Mouse (Mus musculus): ENCODE data around the gene Klhl41. TPM values are rescaled to one million over a fixed set of nuclear protein-coding genes. Genes with fewer than 3 reads are reported as not detected.
A peak's percentile ranks its signal among the peaks of the same experiment; 100 is the strongest.
"Not testable (repeated sequence)": the region's sequence is repeated elsewhere in the genome, so short reads cannot be mapped to it uniquely, and the experiment has no call there.

Gene Klhl41
- polyA plus RNA-seq (2016; fragmentation: Nextera tagmentation; extraction: Ambion mirVana): 3.0 and 5.0 TPM in 2 replicates

DNA sequence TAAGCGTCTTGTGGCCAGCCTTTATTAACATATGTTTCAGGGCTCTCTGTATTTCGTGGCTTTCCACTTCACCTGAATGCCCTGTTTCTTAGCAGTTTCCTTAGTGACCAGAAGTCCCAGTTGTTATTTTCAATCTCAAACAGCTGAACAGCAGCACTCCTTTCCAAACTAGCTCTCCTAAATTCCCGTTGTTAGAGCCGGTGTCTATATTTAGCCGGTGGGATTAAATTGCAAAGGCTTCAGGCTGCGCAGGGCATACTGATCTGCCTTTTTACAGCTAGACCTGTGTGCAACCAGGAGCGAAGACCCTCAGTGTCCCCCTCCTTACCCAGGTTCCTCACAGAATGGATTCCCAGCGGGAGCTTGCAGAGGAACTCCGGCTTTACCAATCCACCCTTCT, at the start of gene Klhl41:
Gene Klhl41 (plus strand): TSS at position 268 of the 400 bp plus-strand sequence.
- H3K9me3 ChIP-seq: no peaks in the 10 kb centered on the region
- no peak within 1 kb of the TSS for H3K4me2 ChIP-seq (replicated peaks)
- H3K36me3 ChIP-seq: peaks cover 7% of the 10 kb centered on the region; the same call in 1 of the 2 replicates
- H3K9ac ChIP-seq: no peak within 1 kb of the TSS
- no peaks in the 10 kb centered on the region for H3K27me3 ChIP-seq (replicated peaks)
- no peak for ATAC-seq (ENCODE audit: low FRiP score, low read depth)
- no peak within 1 kb of the TSS for H3K4me3 ChIP-seq
- H3K27ac ChIP-seq: no peak within 1 kb of the TSS
- WGBS: 87% methylated on average over 9 of the region's 9 CpGs
- H3K4me1 ChIP-seq: no peaks in the 10 kb centered on the region

DNA sequence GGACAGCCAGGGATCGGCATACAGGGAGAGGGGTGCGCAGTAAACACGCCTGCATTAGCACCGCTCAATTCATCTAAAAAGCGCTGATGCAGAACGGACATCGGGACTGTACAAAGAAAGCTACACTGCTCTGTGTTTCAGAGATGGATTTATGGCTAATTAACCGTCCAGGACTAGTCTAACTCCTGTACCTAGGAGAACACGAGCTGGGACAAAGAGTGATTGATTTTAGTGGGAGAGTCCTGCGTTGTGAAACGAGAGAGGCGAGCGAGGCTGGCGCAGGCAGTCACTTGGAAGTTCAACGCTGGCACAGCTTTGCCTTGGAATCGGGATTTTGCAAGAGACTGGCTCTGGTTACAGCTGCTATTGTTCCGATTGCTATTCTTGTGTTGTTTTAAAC, 40.7 kb upstream of the Klhl41 start:
- WGBS: 36% methylated on average over 17 of the region's 17 CpGs
- Histone ChIP-seq H3K9me3 (no peaks in the 10 kb centered on the region), H3K36me3 (no peaks in the 10 kb centered on the region), H3K9ac (no peak overlapping the region), H3K4me3 (no peak overlapping the region), H3K4me2 (replicated peaks) (peak overlapping the region; percentile 44), H3K27ac (no peak overlapping the region), H3K27me3 (replicated peaks) (no peaks in the 10 kb centered on the region), H3K4me1 (0 out of 2 replicates have a peak, but pooled peaks cover 7% of the 10 kb centered on the region)
- ATAC-seq (ENCODE audit: low FRiP score, low read depth): peak; percentile 80; the same call in 1 of the 2 replicates

DNA sequence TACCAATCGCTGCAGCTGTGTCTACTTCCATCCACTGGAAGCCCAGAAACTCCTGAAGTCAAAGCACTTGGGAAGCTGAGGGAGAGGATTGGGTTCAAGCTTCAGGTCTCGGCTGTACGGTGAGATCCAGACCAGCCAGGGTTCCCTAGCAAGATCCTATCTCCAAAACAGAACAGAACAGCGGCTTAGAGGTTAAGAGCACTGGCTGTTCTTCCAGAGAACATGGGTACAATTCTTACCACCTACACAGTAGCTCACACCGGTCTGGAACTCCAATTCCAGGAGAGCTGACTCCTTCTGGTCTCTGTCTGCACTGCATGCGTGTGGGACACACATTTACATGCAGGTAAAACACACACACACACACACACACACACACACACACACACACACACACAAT, 40.0 kb upstream of the Klhl41 start:
- H3K27me3 ChIP-seq (replicated peaks): no peaks in the 10 kb centered on the region
- 93% methylated on average over 6 of the region's 6 CpGs for WGBS
- ATAC-seq (ENCODE audit: low FRiP score, low read depth): no peak

DNA sequence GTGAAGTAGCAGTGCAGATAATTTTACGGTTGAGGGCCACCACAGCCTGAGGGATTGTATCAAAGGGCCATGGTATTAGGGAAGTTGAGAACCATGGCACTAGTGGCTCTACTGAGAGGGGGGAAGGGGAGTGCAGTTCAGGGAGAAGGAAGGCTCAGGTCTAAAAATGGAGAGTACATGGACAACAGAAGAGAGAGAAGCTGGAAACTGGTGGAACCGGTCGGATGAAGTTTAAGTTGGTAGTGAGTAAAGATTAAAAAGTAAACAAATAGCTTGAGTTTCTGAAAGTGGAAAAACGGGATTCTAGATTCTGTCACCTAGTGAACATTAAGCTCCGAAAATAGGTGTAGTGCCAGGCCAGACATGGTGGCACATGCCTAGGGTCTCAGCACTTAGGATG, 39.1 kb upstream of the Klhl41 start:
- Histone ChIP-seq H3K4me2 (replicated peaks) (no peak overlapping the region), H3K4me3 (no peak overlapping the region), H3K9me3 (no peaks in the 10 kb centered on the region), H3K27ac (no peak overlapping the region), H3K27me3 (replicated peaks) (no peaks in the 10 kb centered on the region), H3K36me3 (no peaks in the 10 kb centered on the region), H3K9ac (no peak overlapping the region), H3K4me1 (0 out of 2 replicates have a peak, but pooled peaks cover 7% of the 10 kb centered on the region)
- ATAC-seq (ENCODE audit: low FRiP score, low read depth): no peak
- WGBS: 94% methylated on average over 5 of the region's 5 CpGs

More for the DNA sequence above, 40.0 kb upstream of the Klhl41 start:
- Histone ChIP-seq H3K9me3 (no peaks in the 10 kb centered on the region), H3K36me3 (no peaks in the 10 kb centered on the region), H3K27ac (no peak overlapping the region), H3K4me2 (replicated peaks) (no peak overlapping the region), H3K4me3 (no peak overlapping the region), H3K9ac (no peak overlapping the region), H3K4me1 (0 out of 2 replicates have a peak, but pooled peaks cover 7% of the 10 kb centered on the region)

DNA sequence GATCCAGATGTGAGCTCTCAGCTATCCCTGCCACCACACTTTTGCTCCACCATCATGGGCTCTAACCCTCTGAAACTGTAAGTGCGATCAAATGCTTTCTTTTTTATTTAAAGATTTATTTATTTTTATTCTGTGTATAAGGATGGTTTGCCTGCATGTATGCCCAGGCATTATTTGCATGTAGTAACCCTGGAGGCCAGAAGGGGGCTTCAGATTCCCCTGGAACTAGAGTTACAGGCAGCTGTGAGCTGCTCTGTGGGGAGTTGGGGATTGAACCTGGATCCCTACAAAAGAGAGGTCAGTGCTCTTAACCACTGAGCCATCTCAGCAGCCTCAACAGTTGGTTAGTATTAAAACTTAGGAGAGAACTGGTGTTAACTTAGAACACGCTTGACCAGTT, 38.5 kb upstream of the Klhl41 start:
- Histone ChIP-seq H3K27me3 (replicated peaks) (no peaks in the 10 kb centered on the region), H3K36me3 (no peaks in the 10 kb centered on the region), H3K9ac (no peak overlapping the region), H3K4me2 (replicated peaks) (no peak overlapping the region), H3K9me3 (no peaks in the 10 kb centered on the region), H3K4me1 (0 out of 2 replicates have a peak, but pooled peaks cover 7% of the 10 kb centered on the region), H3K27ac (no peak overlapping the region), H3K4me3 (no peak overlapping the region)
- 87% methylated on average over 2 of the region's 2 CpGs for WGBS
- ATAC-seq (ENCODE audit: low FRiP score, low read depth): no peak

DNA sequence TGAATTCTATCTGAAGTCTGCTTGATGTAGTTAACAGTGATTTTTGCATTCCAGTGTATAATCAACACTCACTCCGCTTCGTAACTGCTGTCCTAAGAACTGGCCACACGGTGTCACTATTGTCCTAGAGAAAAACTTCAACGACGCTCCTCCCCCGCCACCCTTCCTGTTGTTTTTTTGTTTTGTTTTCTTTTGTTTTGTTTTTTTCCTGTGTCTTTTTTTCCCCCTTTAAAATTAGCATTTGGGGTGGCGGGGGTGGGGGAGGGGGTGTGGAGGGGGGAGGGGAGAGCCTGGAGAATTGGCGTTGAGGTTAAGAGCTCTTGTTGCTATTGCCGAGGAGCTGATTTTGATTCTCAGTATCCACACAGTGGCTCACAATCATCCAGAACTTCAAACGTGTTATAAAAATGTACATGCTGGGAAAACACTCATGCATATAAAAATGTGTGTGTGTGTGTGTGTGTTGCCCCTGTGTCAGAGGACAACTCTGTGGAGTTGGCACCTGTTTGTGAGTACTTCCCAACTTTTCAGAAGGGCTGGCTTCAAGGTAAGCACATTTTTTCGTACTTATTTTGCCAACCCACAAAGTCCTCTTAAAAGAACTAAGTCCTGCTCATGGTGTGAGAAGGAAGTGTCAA, 34.7 kb upstream of the Klhl41 start:
- 0 out of 2 replicates have a peak, but pooled peaks cover 3% of the 10 kb centered on the region for H3K4me1 ChIP-seq
- no peaks in the 10 kb centered on the region for H3K27me3 ChIP-seq (replicated peaks)
- no peak overlapping the region for H3K27ac ChIP-seq
- H3K9ac ChIP-seq: no peak overlapping the region
- H3K9me3 ChIP-seq: no peaks in the 10 kb centered on the region
- H3K36me3 ChIP-seq: no peaks in the 10 kb centered on the region
- ATAC-seq (ENCODE audit: low FRiP score, low read depth): no peak
- peak overlapping the region; percentile 50 for H3K4me2 ChIP-seq (replicated peaks)
- 14% methylated on average over 11 of the region's 11 CpGs for WGBS
- H3K4me3 ChIP-seq: peak overlapping the region; percentile 15; the same call in 1 of the 2 replicates

DNA sequence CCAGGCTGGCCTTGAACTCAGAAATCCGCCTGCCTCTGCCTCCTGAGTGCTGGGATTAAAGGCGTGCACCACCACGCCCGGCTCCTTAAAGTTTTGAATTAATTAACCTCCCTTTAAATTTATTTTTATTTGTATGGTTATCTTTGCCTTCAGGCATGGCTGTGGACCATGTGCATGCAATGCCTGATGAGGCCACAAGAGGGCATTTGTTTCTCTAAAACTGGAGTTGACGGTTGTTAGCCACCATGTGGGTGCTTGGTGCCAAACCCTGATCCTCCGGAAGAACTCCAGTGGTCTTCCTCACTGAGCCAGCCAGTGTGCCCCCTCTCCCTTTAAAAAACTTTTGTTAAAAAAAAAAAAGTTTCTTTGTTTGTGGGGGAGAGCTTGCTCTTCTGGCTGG, 34.1 kb upstream of the Klhl41 start:
- Histone ChIP-seq H3K27ac (no peak overlapping the region), H3K36me3 (no peaks in the 10 kb centered on the region), H3K27me3 (replicated peaks) (no peaks in the 10 kb centered on the region), H3K4me2 (replicated peaks) (no peak overlapping the region), H3K4me3 (no peak overlapping the region), H3K4me1 (0 out of 2 replicates have a peak, but pooled peaks cover 3% of the 10 kb centered on the region), H3K9ac (no peak overlapping the region), H3K9me3 (no peaks in the 10 kb centered on the region)
- 66% methylated on average over 6 of the region's 6 CpGs for WGBS
- no peak for ATAC-seq (ENCODE audit: low FRiP score, low read depth)

DNA sequence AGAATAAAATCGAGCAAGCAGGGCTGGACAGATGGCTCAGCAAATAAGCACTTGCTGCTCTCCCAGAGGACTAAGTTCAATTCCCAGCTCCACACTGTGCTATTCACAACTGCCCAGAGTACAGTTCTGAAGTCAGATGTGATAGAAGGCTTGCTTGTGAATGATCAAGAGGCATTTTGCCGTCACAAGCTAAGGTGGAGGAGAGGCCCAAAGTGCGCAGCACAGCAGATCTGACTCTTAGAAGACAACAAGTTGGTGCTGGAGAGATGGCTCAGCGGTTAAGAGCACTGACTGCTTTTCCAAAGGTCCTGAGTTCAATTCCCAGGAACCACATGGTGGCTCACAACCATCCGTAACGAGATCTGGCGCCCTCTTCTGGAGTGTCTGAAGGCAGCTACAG, 31.9 kb upstream of the Klhl41 start:
- H3K9ac ChIP-seq; H3K4me3 ChIP-seq; H3K4me1 ChIP-seq; H3K27me3 ChIP-seq (replicated peaks); ATAC-seq (ENCODE audit: low FRiP score, low read depth); H3K36me3 ChIP-seq; H3K27ac ChIP-seq; H3K9me3 ChIP-seq; H3K4me2 ChIP-seq (replicated peaks): not testable (repeated sequence)
- 76% methylated on average over 7 of the region's 7 CpGs for WGBS

DNA sequence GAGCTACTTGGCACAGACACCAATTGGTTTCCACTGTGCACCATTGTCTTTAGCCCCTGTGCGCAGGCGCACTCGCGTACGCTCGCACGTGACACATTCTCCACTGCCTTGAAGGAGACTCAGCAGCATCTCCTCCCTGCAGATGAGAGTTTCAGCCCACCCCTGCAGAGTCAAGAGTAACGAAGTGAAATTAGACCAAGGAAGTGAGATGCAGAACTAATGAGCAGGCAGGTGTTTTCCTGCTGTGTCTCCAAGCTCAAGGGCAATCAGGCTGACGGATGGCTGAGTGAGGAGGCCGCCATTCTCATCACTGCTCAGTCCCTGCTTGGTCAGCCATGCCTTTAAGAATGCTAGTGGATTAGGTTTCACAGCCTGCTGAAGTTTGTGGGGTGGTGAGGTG, 29.8 kb upstream of the Klhl41 start:
- Histone ChIP-seq H3K4me2 (replicated peaks) (no peak overlapping the region), H3K27ac (no peak overlapping the region), H3K9me3 (no peaks in the 10 kb centered on the region), H3K9ac (no peak overlapping the region), H3K4me1 (no peaks in the 10 kb centered on the region), H3K27me3 (replicated peaks) (no peaks in the 10 kb centered on the region), H3K4me3 (no peak overlapping the region), H3K36me3 (no peaks in the 10 kb centered on the region)
- WGBS: 62% methylated on average over 10 of the region's 10 CpGs
- ATAC-seq (ENCODE audit: low FRiP score, low read depth): no peak

DNA sequence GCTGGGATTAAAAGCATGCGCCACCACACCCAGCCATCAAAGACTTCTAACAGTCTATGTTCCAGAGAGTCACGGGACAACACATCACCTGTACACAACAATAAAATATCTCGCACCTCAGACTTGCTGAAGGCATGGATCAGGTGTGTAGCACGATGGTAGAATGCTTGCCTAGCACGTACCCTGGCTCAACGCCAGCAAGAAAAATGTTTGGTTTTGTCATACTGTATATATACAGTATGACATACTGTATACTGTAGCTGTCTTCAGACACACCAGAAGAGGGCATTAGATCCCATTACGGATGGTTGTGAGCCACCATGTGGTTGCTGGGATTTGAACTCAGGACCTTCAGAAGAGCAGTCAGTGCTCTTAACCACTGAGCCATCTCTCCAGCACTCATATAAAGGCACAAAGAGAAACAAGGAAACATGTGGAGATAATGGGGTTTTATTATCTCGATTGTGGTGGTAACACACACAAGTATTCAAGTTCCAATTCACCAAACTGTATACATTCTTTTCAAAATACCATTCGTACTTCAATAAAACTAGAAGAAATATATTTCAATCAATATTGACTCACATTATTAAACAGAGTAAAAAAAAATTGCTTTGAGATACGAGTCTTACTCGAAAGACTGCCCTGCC, 24.8 kb upstream of the Klhl41 start:
- Histone ChIP-seq H3K36me3 (no peaks in the 10 kb centered on the region), H3K27ac (no peak overlapping the region), H3K9ac (no peak overlapping the region), H3K27me3 (replicated peaks) (no peaks in the 10 kb centered on the region), H3K4me3 (no peak overlapping the region), H3K4me2 (replicated peaks) (no peak overlapping the region), H3K9me3 (no peaks in the 10 kb centered on the region), H3K4me1 (no peaks in the 10 kb centered on the region)
- no peak for ATAC-seq (ENCODE audit: low FRiP score, low read depth)
- WGBS: 92% methylated on average over 11 of the region's 11 CpGs

DNA sequence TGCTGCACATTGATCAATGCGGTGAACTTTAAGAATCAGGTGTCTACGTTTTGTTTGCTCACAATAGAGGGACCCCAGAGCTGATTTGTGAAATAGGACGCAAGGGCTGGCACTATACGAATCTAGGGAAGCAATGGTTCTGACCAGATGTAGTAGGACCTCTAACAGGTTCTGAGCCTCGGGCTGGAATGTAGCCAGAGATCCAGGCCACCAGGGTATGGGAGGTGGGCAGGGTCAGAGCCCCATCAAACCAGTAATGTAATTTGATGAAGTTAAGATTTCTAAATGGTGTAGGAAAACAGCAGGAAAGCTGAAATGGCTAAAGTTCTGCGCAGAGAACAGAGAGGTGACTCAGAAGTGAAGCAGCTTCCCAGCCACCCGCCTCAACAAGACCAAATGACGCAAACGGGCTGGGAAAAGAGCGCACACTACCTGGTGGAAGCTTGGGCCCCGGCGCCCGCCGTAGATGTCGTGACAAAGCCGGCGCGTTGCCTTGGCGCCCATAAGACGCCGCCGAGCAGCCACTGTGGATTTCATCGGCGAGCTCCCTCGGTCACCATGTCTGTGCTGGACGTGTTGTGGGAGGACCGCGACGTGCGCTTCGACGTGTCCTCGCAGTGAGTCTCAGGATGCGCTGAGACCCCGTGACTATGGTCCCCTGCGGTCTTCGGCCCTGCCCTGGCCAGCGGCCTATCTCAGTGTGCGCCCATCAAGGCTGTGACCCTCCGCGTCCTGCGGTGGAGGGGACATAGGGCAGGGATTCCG, 23.0 kb upstream of the Klhl41 start, which contains the start of gene Bbs5:
Gene Bbs5 (plus strand): TSS at position 446 of the 765 bp plus-strand sequence.
- Histone ChIP-seq H3K4me1 (no peaks in the 10 kb centered on the region), H3K9me3 (no peaks in the 10 kb centered on the region), H3K27ac (no peak within 1 kb of the TSS), H3K9ac (peak within 1 kb of the TSS; percentile 69), H3K4me3 (peak within 1 kb of the TSS; percentile 76), H3K4me2 (replicated peaks) (peak within 1 kb of the TSS; percentile 82), H3K27me3 (replicated peaks) (no peaks in the 10 kb centered on the region), H3K36me3 (no peaks in the 10 kb centered on the region)
- ATAC-seq (ENCODE audit: low FRiP score, low read depth): peak; percentile 94
- 3% methylated on average over 43 of the region's 43 CpGs for WGBS

DNA sequence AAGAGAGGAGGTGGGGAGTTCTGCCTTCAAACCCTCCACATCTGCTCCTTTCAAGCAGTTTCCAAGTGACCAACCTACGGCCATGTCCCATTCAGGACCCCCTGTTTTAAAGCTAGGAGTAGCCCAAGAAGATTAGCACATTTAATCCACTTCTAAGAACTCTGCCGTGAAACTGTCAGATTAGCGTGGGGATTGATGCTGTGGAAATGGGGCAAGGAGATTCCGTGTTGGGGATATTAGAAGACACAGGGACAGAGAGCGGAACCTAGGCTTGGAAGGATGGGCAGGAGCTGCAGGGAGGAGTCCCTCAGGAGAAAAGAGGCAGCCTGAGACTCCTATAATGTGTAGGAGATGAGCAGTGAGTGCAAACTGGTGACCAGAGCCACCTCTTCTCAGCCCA, 20.2 kb upstream of the Klhl41 start:
- H3K36me3 ChIP-seq: peaks cover 2% of the 10 kb centered on the region; the same call in 1 of the 2 replicates
- ATAC-seq (ENCODE audit: low FRiP score, low read depth): no peak
- WGBS: 91% methylated on average over 5 of the region's 5 CpGs

More for the DNA sequence above, 20.2 kb upstream of the Klhl41 start:
- H3K9ac ChIP-seq: no peak overlapping the region
- no peak overlapping the region for H3K4me3 ChIP-seq
- no peaks in the 10 kb centered on the region for H3K27me3 ChIP-seq (replicated peaks)
- H3K4me1 ChIP-seq: no peaks in the 10 kb centered on the region
- no peaks in the 10 kb centered on the region for H3K9me3 ChIP-seq
- no peak overlapping the region for H3K27ac ChIP-seq
- no peak overlapping the region for H3K4me2 ChIP-seq (replicated peaks)
